Mouse (Mus musculus) frontal cortex, postnatal 14 days (tissue): ENCODE measurements around the gene Drc7.
"Not testable (repeated sequence)": the region's sequence is repeated elsewhere in the genome, so short reads cannot be mapped to it uniquely, and the experiment has no call there.

Source experiments
- DNase-seq, 2 experiments: peaks; one replicate each; pipeline ENCODE4 v3.0.0; 2022; ENCODE audit warnings: low spot score in 2 of 2

Gene Drc7

DNA sequence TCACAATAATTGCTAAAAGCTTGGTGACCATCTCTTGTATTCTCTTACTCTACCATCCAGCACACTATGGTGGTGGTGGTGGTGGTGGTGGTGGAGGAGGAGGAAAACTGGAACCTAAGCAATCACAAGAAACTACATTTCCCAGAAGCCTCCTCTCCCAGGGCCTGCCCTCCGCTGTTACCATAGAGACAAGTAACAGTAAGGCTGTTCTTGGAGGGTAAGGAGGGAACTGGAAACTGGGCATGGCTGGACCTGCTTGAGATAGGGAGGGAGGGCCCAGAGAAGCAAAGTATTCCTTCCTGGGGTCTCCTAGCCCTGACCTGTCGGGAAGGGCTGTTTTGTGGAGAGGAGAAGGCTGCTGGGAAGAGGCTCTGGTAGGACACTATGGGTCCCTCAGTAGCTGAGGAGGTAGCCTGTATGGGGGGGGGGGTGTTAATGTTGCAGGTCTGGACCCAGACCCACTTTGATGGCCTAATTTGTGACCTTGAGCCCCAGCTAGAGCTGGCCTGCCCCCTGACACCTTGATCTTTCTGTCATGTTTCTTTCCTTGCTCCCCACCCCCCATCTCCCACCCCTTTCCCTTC is at the start of gene Drc7:
Drc7 (plus strand) TSS at position 177 of the 584 bp plus-strand sequence.
- DNase-seq: peak in 1 of 2 experiments; percentile 20

DNA sequence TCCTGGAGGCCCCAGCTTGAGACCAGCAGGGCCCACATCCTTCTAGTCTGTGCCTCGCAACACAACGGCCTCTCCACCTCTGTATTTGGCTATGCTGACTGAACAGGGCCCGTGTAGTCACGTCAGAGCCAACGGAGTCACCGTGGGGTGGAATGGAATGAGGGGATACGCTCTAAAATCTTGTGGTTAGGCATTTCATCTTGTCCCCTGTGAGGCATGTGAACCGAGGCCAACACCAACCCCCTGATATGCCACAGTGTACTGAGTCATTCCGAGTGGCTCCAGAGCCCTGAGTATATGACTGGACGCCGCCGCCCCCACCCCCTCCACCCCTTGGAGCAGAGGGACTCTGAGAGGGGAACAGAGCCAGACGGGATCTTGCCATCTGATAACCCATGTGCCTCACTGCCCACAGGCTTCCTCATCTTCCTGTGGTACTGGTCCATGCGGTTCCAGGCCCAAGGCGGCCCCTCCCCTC is 42.4 kb upstream of the Drc7 start:
- no peak for DNase-seq

GRCm38 (mm10) chr8:95015866-95016265 is 39.0 kb upstream of the Drc7 start:
- DNase-seq: no peak

GRCm38 (mm10) chr8:95016684-95017083 is 38.2 kb upstream of the Drc7 start:
- DNase-seq: no peak

GRCm38 (mm10) chr8:95017451-95017850 is 37.5 kb upstream of the Drc7 start, which contains the start of gene Adgrg3:
Gene Adgrg3 (plus strand): TSS chr8:95017692.
- DNase-seq: no peak

GRCm38 (mm10) chr8:95017969-95018635 is 36.8 kb upstream of the Drc7 start:
- DNase-seq: no peak

GRCm38 (mm10) chr8:95020293-95020777 is 34.6 kb upstream of the Drc7 start:
- DNase-seq: no peak

DNA sequence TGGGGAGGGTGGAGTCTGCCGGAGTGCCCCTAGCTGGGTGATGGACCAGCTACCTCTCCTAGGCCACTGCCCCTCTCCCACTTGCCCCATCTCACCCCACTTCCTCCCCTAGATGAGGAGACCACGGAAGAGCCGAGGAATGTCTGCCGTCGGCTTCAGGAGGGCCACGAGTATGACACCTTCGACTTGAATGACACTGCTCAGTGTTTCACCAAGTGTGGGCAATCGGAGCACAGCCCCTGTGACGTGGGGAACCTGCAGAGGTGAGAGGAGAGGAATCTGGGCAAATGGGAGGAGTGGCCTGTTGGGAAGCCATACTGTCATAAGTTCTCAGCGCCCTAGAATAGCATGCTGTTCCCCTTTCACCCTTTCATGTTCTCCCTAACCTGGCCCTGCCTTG is 34.1 kb upstream of the Drc7 start:
- no peak for DNase-seq

- no peak for DNase-seq
Measured at GRCm38 (mm10) chr8:95023201-95023600, 31.7 kb upstream of the Drc7 start.

DNA sequence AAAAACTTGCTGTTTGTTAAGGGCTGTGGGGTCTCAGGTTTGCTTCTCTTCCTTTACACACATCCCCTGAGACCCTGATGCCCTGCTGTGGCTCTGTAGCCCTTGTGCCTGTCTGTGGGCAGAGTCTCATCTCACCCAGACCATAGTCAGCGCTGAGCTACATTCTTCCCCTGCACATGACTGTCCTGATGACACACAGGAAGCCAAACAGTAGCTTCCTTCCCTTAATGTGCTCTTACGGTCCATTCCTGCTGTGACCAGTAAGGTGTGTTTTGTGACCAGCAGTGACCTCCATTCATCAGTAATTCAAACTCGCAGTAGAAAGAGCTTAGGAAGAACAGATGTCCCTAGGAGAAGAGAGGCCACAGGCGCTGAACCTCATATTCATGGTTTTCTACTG is 30.5 kb upstream of the Drc7 start:
- no peak for DNase-seq

- no peak for DNase-seq
Measured at GRCm38 (mm10) chr8:95025421-95025820, 29.5 kb upstream of the Drc7 start.

DNA sequence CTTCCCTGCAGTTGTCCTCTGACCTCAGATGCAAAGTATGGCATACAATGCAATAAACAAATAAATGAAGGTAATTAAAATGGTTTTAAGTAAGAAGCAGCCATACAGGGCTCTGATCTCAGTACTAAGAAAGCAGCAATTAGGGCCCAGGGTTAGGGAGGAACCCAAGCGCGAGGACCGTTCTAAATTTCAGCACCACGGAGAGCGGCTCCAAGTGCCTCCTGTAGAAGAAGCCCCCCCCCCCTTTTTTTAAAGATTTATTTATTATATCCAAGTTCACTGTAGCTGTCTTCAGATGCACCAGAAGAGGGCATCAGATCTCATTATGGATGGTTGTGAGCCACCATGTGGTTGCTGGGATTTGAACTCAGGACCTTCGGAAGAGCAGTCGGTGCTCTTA is 26.5 kb upstream of the Drc7 start:
- not testable (repeated sequence) for DNase-seq

DNA sequence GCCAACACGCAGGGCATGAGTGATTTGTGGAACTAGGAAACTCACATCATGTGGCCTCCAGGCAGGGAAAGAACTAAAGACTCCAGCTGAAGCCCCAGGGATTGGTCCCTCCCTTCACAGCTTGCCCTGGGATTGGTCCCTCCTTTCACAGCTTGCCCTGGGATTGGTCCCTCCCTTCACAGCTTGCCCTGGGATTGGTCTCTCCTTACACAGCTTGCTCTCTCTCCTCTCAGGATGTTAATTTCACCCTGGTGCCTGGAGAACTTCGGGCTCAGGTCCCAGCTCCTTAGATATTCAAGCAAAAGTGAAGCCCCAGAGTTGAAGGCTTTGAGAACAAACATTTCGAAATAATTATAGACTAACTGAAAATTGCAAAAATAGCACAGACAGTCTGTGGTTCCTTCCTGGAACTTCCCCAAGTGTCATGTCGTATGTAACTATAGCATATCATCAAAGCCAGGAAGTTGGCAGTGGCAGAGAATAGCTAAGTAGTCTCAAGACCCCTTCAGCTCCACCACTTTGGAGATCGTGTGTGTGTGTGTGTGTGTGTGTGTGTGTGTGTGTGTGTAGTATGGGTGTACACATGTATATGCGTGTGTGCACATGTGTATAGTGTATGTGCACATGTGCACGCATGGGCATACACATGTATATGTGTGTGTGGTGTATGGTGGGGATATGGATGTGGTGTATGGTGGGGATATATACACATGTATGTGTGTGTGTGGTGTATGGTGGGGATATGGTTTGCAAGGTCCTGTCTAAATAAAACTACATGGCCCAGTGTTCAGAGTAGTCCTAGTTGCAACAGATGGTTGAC is 17.6 kb upstream of the Drc7 start:
- DNase-seq: peak; percentile 51 to 67

DNA sequence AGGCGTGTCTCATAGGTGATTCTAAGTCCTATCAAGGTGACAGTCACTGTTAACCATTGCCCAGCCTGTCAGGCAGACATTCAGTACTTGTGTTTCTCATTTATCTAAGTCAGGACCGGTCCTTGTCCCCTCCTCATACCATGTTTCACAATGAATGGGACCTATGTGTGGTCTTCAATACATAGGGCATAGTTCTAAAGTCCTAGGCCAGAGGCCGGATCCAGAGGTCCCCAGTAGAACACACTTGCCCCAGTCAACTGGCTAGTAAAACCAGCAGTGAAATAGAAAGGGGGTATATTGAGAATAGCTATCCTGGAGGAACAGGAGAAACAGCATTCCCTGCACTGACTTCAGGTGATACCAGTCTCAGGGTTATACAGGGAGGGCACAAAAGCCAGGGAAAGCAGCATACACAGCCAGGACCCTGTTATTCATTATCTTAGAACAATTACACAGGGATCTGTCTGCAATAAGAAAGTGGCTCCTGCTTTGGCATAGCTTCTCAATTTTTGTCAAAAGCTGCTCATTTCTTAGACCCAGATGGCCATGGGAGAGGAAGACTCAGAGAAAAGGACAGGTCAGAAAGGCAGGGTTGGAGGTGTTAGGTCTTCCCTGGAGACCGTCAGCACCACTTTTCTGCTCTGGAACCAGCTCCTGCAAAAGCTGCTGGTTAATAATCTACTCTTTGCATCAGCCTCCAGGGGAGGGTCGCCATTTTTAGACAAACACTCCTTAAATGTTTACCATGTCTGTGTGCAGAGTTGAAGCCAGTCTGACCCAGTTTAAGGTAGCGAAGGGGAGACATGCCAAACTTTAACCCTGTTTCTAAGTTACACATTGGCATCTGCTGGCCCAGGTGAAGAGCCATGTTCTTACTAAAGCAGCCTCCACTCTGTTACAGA is 12.8 kb upstream of the Drc7 start:
- DNase-seq: no peak

DNA sequence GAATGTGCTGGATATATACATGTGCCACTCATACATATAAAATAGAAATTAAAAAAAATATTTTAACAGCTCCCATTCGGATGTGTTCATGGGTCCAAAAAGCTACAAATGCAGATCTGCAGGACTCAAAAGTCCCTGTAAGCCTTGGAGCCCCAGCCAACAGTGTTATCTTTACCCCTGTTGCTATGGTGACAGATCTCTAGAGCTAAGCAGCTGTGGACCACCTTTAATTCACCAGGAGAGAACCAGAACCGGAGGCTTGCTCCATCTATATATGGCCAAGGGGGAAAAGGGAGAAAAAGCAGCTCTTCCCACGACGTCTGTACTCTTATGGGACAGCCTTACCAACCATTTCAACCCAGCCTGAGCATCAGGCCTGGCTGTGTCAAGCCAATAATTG is 10.1 kb upstream of the Drc7 start:
- no peak for DNase-seq

DNA sequence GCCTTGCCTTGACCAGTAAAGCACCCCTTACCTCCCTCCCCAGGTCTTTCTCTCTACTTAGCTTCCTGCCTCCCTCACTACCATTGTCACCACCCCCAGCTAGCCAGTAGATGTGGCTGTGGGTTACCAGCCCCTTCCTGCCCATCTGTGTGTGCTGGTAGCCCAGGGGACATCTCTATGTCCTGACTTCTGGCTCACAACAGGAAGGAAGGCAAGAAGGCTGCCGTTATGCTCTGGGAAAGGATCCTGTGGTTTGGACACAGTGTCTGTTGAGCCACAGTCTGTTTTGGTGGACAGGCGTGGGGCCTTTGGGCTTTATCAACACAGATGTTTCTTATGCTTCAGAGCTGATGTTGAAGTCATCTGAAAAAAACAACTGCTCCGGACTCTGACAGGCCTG is 7.9 kb upstream of the Drc7 start:
- DNase-seq: no peak

DNA sequence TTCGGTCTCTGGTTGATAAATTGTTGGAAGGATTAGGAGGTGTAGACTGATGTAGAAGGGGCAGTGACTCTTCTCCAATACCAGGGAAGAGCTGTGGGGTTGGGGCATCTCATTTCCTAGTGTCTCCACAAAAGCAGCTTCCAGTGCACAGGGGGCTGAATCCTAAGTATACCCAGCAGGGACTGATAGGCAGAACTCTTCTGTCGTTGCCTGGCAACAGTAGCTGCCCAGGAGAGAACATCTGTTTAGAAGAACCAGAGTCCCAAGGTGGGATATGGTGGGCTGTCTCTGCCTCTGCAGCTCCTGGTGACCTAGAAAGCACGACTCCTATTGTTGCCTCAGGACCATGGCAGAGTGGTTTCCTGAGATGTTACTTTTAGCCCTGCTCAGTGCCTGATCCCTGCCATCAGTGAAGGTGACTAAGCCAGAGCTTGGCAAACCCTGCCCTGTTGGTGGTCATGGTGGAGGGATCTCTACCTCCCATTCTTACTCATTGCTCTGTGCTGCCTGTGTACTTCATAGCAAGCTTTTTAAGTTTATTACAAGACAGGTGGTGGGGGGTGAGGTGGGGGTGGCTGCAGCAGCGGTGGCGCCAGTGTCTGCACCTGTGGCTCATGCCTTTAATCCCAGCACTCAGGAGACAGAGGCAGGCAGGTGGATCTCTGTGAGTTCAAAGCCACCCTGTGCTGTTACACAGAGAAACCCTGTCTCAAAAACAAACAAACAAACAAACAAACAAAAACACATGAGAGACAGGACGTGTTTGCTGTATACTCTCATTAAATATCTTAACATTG is 6.8 kb upstream of the Drc7 start:
- no peak for DNase-seq

DNA sequence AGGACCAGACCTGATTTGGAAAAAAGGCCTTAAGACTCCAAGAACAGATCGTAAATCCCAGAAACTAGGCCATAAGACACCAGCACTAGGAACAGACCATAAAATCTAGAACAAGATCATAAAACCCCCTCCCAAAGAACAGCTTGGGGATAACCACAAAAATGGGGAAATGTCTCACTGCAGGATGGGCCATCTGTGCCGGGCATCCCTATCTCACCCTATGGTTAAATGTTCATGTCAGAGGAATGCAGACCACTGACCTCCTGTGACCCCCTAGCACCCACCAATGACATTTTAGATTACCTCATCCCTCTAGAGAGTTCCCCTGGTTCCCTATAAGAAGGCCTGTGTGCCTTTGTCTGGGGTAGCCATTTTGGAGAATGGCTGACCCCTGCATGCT is 5.3 kb upstream of the Drc7 start:
- no peak for DNase-seq

- DNase-seq: no peak
Measured at GRCm38 (mm10) chr8:95054438-95054837, 465 bp upstream of the Drc7 start.

- DNase-seq: no peak
Measured at GRCm38 (mm10) chr8:95056414-95056813, 1.5 kb downstream of the Drc7 start.

DNA sequence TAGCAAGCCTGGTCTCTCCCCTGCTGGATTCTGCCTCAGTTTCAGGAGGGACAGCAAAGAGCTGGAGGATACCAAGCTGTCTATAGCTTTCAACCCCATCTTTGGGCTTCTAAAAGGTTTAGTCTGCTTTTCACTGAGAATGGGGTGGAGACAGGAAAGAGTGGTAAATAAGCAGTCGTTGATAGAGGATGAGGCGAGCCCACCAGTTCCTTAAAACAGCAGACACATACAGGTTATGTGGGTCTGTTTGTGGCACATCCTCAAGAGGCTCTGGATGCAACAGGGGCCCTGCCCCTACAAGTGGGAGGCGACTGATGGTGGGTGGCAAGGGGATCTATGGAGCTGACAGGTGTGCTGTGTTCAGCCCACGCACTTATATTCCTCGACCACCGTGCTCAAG is 3.8 kb downstream of the Drc7 start:
- no peak for DNase-seq
